Mouse (Mus musculus) G1E (cell line): ENCODE results near the gene Shb.
"Not testable (repeated sequence)": the region's sequence is repeated elsewhere in the genome, so short reads cannot be mapped to it uniquely, and the experiment has no call there.

ENCODE experiments used
- CTCF ChIP-seq: IDR thresholded peaks from 2 replicates; pipeline ENCODE4 v1.5.1; 2012; ENCODE audit warnings: low read depth, low read length, inconsistent platforms, mixed read lengths
- TAL1 ChIP-seq: conservative IDR thresholded peaks from 2 replicates; pipeline ENCODE4 v1.6.1; 2012; ENCODE audit warnings: low read depth, low read length, inconsistent platforms, mixed read lengths

DNA sequence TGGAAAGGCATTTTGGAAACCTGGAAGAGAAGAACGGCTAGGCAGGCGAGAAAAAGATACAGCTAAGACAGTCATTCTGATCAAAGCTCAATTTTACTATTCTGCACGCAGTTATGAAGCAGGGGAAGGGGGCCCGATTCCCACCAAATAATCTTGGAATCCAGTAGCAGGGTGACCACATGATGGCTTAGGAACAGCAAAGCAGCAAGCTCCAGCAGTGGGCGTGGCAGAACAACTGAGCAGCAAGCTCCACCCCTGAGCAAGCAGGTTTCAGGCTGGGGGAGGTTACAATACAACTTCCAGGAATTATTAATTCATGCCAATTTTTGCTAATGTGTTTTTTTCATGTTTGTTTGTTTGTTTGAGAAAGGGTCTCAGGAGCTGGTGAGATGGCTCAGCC, 145.0 kb downstream of the Shb start:
- not testable (repeated sequence) for TF ChIP-seq CTCF, TAL1
